8 mouse cellular contexts compared by ENCODE assay signal in genomic region chr5:110449294-110449693, GRCm38 (mm10). TPM values are rescaled to one million over a fixed set of nuclear protein-coding genes. Genes with fewer than 3 reads are reported as not detected.
DNase-seq lines count a peak whose midpoint lies in the region; ATAC-seq and TF ChIP-seq lines count a peak whose summit lies in the region.

No protein-coding gene starts in this region.

- peak overlapping the region; percentile 92 for H3K27ac ChIP-seq in heart, adult 2 months
- H3K27ac ChIP-seq in hindbrain, embryonic 15.5 days (replicated peaks), result peak overlapping the region; percentile 71; the same call in 1 of the 2 replicates

- 0 out of 2 replicates have a peak, but pooled peaks cover 7% of the 10 kb centered on the region for H3K36me3 ChIP-seq in heart, adult 2 months (ENCODE audit: control insufficient read depth, insufficient read depth, low read length)
- H3K36me3 ChIP-seq in hindbrain, embryonic 15.5 days, result no peaks in the 10 kb centered on the region

- DNase-seq in heart, adult 2 months, result peak in 1 of 2 experiments; percentile 34
- no peak for DNase-seq in heart, postnatal 25 days (ENCODE audit: low spot score)
- peak; percentile 57 for DNase-seq in cerebellum, postnatal 10 days
- peak; percentile 19 for DNase-seq in lung, postnatal 36 days
- no peak for DNase-seq in T-cell, adult 2 months (ENCODE audit: low spot score)
- no peak for DNase-seq in urinary bladder, postnatal 36 days (ENCODE audit: low spot score in 2 of 2)
- DNase-seq in thymus, adult 18-20 months, result no peak

- intact Hi-C loops in heart, adult 2 months (cut with DNase I), result loop anchor here (5.0 to 10.0 kb wide), 2 partner anchors 883 to 894 kb away; partner anchors contain the start of genes Crlf2 and Pitpnb
- intact Hi-C loops in heart, postnatal 25 days (cut with DNase I), result no loop called here

- H3K4me3 ChIP-seq in heart, adult 2 months, result peak overlapping the region; percentile 90; the same call in 1 of the 2 replicates
- H3K4me3 ChIP-seq in hindbrain, embryonic 15.5 days, result peak overlapping the region; percentile 95

- H3K4me2 ChIP-seq in hindbrain, embryonic 15.5 days, result peak overlapping the region; percentile 92

- peaks cover 4% of the 10 kb centered on the region for H3K79me2 ChIP-seq in heart, adult 2 months (replicated peaks; ENCODE audit: control insufficient read depth, insufficient read depth, low read length)

- H3K4me1 ChIP-seq in heart, adult 2 months (ENCODE audit: control insufficient read depth, insufficient read depth, low read length), result peaks cover 9% of the 10 kb centered on the region
- H3K4me1 ChIP-seq in hindbrain, embryonic 15.5 days (replicated peaks), result peaks cover 33% of the 10 kb centered on the region

- 10% methylated on average over 6 of the region's 6 CpGs for WGBS in heart, adult 2 months
- WGBS in hindbrain, embryonic 15.5 days, result 48% methylated on average over 6 of the region's 6 CpGs

- H3K9me3 ChIP-seq in hindbrain, embryonic 15.5 days, result no peaks in the 10 kb centered on the region

- no peak overlapping the region for H3K9ac ChIP-seq in heart, adult 2 months (ENCODE audit: low read depth, low read length)
- H3K9ac ChIP-seq in hindbrain, embryonic 15.5 days, result no peak overlapping the region

- H3K27me3 ChIP-seq in heart, adult 2 months (ENCODE audit: control insufficient read depth, insufficient read depth, low read length), result no peaks in the 10 kb centered on the region
- no peaks in the 10 kb centered on the region for H3K27me3 ChIP-seq in hindbrain, embryonic 15.5 days

- TF ChIP-seq EP300 in heart, adult 2 months (IDR thresholded peaks at IDR 0.05; ENCODE audit: insufficient read depth, low read depth, low read length), result no peak

- no peak; the same call in 1 of the 2 replicates for ATAC-seq in hindbrain, embryonic 15.5 days (ENCODE audit: low FRiP score, low read depth)

- TF ChIP-seq CTCF in heart, adult 2 months (IDR thresholded peaks at IDR 0.05), result no peak

- no peak for TF ChIP-seq POLR2A in heart, adult 2 months (IDR thresholded peaks at IDR 0.05; ENCODE audit: insufficient read depth, low read depth, low read length)

RNA-seq across cellular contexts. Expression of gene Fbrsl1, which starts 1.0 kb away (rescaled TPM):
- total RNA-seq in heart, adult 2 months (2021), result 10 to 100 TPM; 47.0 to 51.8 TPM
- polyA plus RNA-seq in heart, adult 2 months (2012; rRNA removed), result 28.1 and 39.3 TPM in 2 replicates
- total RNA-seq in heart, postnatal 25 days (2021), result 10 to 100 TPM; 43.1 to 48.6 TPM
- 20.8 and 25.1 TPM in 2 replicates for polyA plus RNA-seq in hindbrain, embryonic 15.5 days (2015; fragmentation: Nextera tagmentation; extraction: Ambion mirVana)

Comparison
In these comparisons a context has a peak if more than half of its experiments do, and no peak if none do; other contexts are left out.
1. DNase-seq: peak in cerebellum, postnatal 10 days (2 of 2) and lung, postnatal 36 days (single experiment); none in heart, postnatal 25 days (single experiment), T-cell, adult 2 months (single experiment), urinary bladder, postnatal 36 days (0 of 2) and thymus, adult 18-20 months (0 of 2).